Mouse (Mus musculus): ENCODE data around the gene Tnfsf9. TPM values are rescaled to one million over a fixed set of nuclear protein-coding genes. Genes with fewer than 3 reads are reported as not detected.
"Not testable (repeated sequence)": the region's sequence is repeated elsewhere in the genome, so short reads cannot be mapped to it uniquely, and the experiment has no call there.

Tnfsf9 gene
- polyA plus RNA-seq, 1 experiment, result 5.8 TPM

GRCm38 (mm10) chr17:57124792-57125191 lies 19.7 kb downstream of the Tnfsf9 start:
- Histone ChIP-seq H3K27ac (ENCODE audit: insufficient read depth, low read length) (no peak overlapping the region), H3K4me1 (ENCODE audit: control insufficient read depth, insufficient read depth, low read length) (no peaks in the 10 kb centered on the region), H3K4me3 (replicated peaks; ENCODE audit: insufficient read depth, low read depth, low read length) (no peak overlapping the region), H3K27me3 (ENCODE audit: control insufficient read depth, insufficient read depth, low read length) (no peaks in the 10 kb centered on the region)
- WGBS, result 82% methylated on average over 4 of the region's 4 CpGs
- no peak for DNase-seq
- TF ChIP-seq CTCF (IDR thresholded peaks at IDR 0.05; ENCODE audit: borderline replicate concordance, insufficient read depth, low read depth, low read length) (no peak), POLR2A (IDR thresholded peaks at IDR 0.05; ENCODE audit: borderline replicate concordance, insufficient read depth, low read length) (no peak)

GRCm38 (mm10) chr17:57125853-57126622 lies 20.9 kb downstream of the Tnfsf9 start:
- no peak for DNase-seq
- no peak overlapping the region for H3K27ac ChIP-seq (ENCODE audit: insufficient read depth, low read length)
- no peaks in the 10 kb centered on the region for H3K4me1 ChIP-seq (ENCODE audit: control insufficient read depth, insufficient read depth, low read length)
- WGBS, result 62% methylated on average over 3 of the region's 3 CpGs
- no peaks in the 10 kb centered on the region for H3K27me3 ChIP-seq (ENCODE audit: control insufficient read depth, insufficient read depth, low read length)
- no peak overlapping the region for H3K4me3 ChIP-seq (replicated peaks; ENCODE audit: insufficient read depth, low read depth, low read length)
- TF ChIP-seq POLR2A (IDR thresholded peaks at IDR 0.05; ENCODE audit: borderline replicate concordance, insufficient read depth, low read length) (no peak), CTCF (IDR thresholded peaks at IDR 0.05; ENCODE audit: borderline replicate concordance, insufficient read depth, low read depth, low read length) (no peak)

GRCm38 (mm10) chr17:57131793-57132192 lies 26.7 kb downstream of the Tnfsf9 start:
- WGBS, result 84% methylated on average over 1 of the region's 1 CpGs
- no peaks in the 10 kb centered on the region for H3K4me1 ChIP-seq (ENCODE audit: control insufficient read depth, insufficient read depth, low read length)
- no peaks in the 10 kb centered on the region for H3K27me3 ChIP-seq (ENCODE audit: control insufficient read depth, insufficient read depth, low read length)
- no peak overlapping the region for H3K27ac ChIP-seq (ENCODE audit: insufficient read depth, low read length)
- TF ChIP-seq POLR2A (IDR thresholded peaks at IDR 0.05; ENCODE audit: borderline replicate concordance, insufficient read depth, low read length) (no peak), CTCF (IDR thresholded peaks at IDR 0.05; ENCODE audit: borderline replicate concordance, insufficient read depth, low read depth, low read length) (no peak)
- no peak for DNase-seq
- no peak overlapping the region for H3K4me3 ChIP-seq (replicated peaks; ENCODE audit: insufficient read depth, low read depth, low read length)

GRCm38 (mm10) chr17:57134021-57134420 lies 28.9 kb downstream of the Tnfsf9 start:
- H3K4me1 ChIP-seq (ENCODE audit: control insufficient read depth, insufficient read depth, low read length), result not testable (repeated sequence)
- 30% methylated on average over 3 of the region's 3 CpGs for WGBS

GRCm38 (mm10) chr17:57134693-57135092 lies 29.6 kb downstream of the Tnfsf9 start:
- Histone ChIP-seq H3K27ac (ENCODE audit: insufficient read depth, low read length) (no peak overlapping the region), H3K27me3 (ENCODE audit: control insufficient read depth, insufficient read depth, low read length) (no peaks in the 10 kb centered on the region), H3K4me3 (replicated peaks; ENCODE audit: insufficient read depth, low read depth, low read length) (no peak overlapping the region), H3K4me1 (ENCODE audit: control insufficient read depth, insufficient read depth, low read length) (no peaks in the 10 kb centered on the region)
- TF ChIP-seq POLR2A (IDR thresholded peaks at IDR 0.05; ENCODE audit: borderline replicate concordance, insufficient read depth, low read length) (no peak), CTCF (IDR thresholded peaks at IDR 0.05; ENCODE audit: borderline replicate concordance, insufficient read depth, low read depth, low read length) (no peak)
- WGBS, result 88% methylated on average over 2 of the region's 2 CpGs
- DNase-seq, result no peak

More at GRCm38 (mm10) chr17:57134021-57134420, 28.9 kb downstream of the Tnfsf9 start:
- H3K27me3 ChIP-seq (ENCODE audit: control insufficient read depth, insufficient read depth, low read length); H3K27ac ChIP-seq (ENCODE audit: insufficient read depth, low read length); DNase-seq; H3K4me3 ChIP-seq (replicated peaks; ENCODE audit: insufficient read depth, low read depth, low read length): not testable (repeated sequence)

- no peak for TF ChIP-seq CTCF (IDR thresholded peaks at IDR 0.05; ENCODE audit: borderline replicate concordance, insufficient read depth, low read depth, low read length)
- TF ChIP-seq POLR2A (IDR thresholded peaks at IDR 0.05; ENCODE audit: borderline replicate concordance, insufficient read depth, low read length), result no peak
- H3K4me1 ChIP-seq (ENCODE audit: control insufficient read depth, insufficient read depth, low read length), result no peaks in the 10 kb centered on the region
- no peak overlapping the region for H3K27ac ChIP-seq (ENCODE audit: insufficient read depth, low read length)
- no peak overlapping the region for H3K4me3 ChIP-seq (replicated peaks; ENCODE audit: insufficient read depth, low read depth, low read length)
- no peak for DNase-seq
- 83% methylated on average over 3 of the region's 3 CpGs for WGBS
- H3K27me3 ChIP-seq (ENCODE audit: control insufficient read depth, insufficient read depth, low read length), result no peaks in the 10 kb centered on the region
Measured at GRCm38 (mm10) chr17:57135635-57136034, 30.5 kb downstream of the Tnfsf9 start.

- no peak overlapping the region for H3K27ac ChIP-seq (ENCODE audit: insufficient read depth, low read length)
- WGBS, result 88% methylated on average over 4 of the region's 4 CpGs
Measured at GRCm38 (mm10) chr17:57138676-57139075, 33.6 kb downstream of the Tnfsf9 start.

GRCm38 (mm10) chr17:57139708-57140107 lies 34.6 kb downstream of the Tnfsf9 start:
- 93% methylated on average over 3 of the region's 3 CpGs for WGBS
- DNase-seq, result no peak
- Histone ChIP-seq H3K4me3 (replicated peaks; ENCODE audit: insufficient read depth, low read depth, low read length) (no peak overlapping the region), H3K27me3 (ENCODE audit: control insufficient read depth, insufficient read depth, low read length) (no peaks in the 10 kb centered on the region), H3K27ac (ENCODE audit: insufficient read depth, low read length) (no peak overlapping the region), H3K4me1 (ENCODE audit: control insufficient read depth, insufficient read depth, low read length) (no peaks in the 10 kb centered on the region)
- TF ChIP-seq CTCF (IDR thresholded peaks at IDR 0.05; ENCODE audit: borderline replicate concordance, insufficient read depth, low read depth, low read length) (no peak), POLR2A (IDR thresholded peaks at IDR 0.05; ENCODE audit: borderline replicate concordance, insufficient read depth, low read length) (no peak)

More at GRCm38 (mm10) chr17:57138676-57139075, 33.6 kb downstream of the Tnfsf9 start:
- no peaks in the 10 kb centered on the region for H3K4me1 ChIP-seq (ENCODE audit: control insufficient read depth, insufficient read depth, low read length)
- H3K4me3 ChIP-seq (replicated peaks; ENCODE audit: insufficient read depth, low read depth, low read length), result no peak overlapping the region
- no peak for DNase-seq
- TF ChIP-seq POLR2A (IDR thresholded peaks at IDR 0.05; ENCODE audit: borderline replicate concordance, insufficient read depth, low read length), result no peak
- TF ChIP-seq CTCF (IDR thresholded peaks at IDR 0.05; ENCODE audit: borderline replicate concordance, insufficient read depth, low read depth, low read length), result no peak
- no peaks in the 10 kb centered on the region for H3K27me3 ChIP-seq (ENCODE audit: control insufficient read depth, insufficient read depth, low read length)

Data from cerebellum, adult 2 months (tissue).